Mouse (Mus musculus): ENCODE results near the gene Baz2b. TPM values are rescaled to one million over a fixed set of nuclear protein-coding genes. Genes with fewer than 3 reads are reported as not detected.

Baz2b gene
- 74.9 and 115 TPM in 2 replicates for total RNA-seq (2014; fragmentation: Nextera tagmentation)
- 76.0 and 80.2 TPM in 2 replicates for total RNA-seq (2017)

DNA sequence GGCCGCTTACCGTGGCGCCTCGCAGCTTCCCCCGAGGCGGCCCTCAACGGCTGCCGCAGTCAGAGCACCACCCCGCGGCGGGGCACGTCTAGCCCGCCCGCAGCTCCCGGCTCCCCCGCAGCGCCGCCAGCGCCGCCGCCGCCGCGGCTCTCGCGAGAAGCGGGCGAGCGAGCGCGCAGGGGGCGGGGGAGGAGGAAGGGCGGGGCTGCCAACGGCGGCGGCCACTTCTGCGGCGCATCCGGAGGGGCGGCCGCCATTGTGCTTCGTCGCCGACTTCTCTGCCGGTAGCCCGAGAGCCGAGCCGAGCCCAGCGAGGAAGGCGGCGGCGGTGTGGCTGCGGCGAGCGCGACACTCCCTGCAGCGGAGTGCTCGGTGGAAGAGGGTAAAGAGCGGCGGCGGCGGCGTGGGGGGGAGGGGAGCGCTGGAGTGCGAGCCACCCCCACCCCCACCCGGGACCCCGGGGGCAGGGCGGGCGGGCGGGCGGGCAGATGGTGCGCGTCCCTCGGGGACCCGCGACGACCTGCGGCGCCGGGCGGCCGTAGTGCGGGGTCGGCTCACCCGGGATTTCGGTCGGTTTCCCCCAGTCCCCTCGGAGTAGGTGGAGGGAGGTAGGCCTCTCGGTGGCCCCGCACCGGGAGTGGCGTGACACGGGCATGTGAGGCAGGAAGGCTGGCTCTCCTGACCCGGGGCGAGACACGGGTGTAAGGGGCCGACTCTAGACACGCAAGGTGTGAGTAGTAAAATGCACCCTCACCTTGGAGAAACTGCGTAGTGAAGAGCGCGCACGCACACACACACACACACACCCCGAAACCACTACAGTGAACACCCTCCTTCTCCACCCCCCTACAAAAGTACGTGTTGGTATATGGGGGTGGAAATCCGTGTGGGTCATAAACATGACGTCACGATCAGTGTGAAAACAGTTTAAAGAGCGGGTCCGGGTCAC, at the start of gene Baz2b, which contains the start of gene March7:
Baz2b (minus strand) TSS at position 137 of the 949 bp plus-strand sequence.
March7 (plus strand) TSS at position 185 of the 949 bp plus-strand sequence.
- ATAC-seq (replicated peaks; ENCODE audit: poor library complexity, severe bottlenecking), result peak; percentile 79

DNA sequence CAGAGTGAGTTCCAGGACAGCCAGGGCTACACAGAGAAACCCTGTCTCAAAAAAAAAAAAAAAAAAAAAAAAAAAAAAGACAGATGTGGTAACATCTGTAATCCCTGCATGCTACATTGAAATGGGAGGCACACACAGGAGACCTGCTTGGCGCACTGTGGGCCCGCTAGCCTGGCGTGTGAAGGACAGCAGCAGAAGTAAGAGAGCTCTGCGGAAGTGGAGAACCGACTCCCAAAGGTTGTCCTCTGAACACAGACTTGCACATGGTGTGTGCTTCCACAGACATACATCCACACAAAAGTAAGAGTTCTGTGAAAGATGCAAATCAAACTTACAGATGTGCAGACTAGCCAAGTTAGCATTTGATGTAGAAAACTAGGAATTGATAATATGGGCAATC, 49.5 kb upstream of the Baz2b start:
- ATAC-seq (replicated peaks; ENCODE audit: poor library complexity, severe bottlenecking), result no peak

DNA sequence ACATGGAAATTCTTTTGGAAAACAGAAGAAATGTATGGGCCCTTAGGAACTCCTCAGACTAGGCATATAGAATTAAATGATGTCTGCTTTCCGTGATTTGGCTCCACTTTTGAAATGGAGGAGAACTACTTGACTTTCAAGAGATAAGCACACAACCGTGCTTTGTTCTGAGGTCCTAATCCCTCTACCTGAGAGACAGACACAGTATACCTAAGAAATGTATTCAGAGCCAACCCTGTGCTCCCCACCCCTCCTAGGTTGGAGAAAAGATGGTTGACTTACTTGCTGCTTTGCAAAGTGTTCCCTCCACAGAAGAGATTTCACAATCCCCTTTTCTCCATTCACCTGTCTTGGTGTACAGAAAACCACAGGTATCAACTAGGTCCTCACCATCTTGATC, 47.1 kb upstream of the Baz2b start:
- ATAC-seq (replicated peaks; ENCODE audit: poor library complexity, severe bottlenecking), result no peak

DNA sequence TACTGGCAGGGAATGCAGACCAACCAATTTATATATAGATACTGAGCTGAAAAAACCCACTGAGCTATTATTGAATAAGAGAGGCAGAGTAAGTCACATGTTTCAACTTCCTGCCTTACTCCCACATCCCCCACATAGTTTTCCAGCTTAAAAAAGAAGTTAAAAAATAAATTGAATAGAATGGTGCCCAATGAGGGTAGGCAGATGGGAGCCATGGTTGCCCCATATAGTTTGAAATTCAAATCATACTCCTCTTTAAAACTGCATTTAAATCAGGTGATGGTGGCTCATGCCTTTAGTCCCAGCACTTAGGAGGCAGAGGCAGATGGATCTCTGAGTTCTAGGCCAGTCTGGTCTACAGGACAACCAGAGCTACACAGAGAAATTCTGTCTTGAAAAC, 43.9 kb upstream of the Baz2b start:
- no peak for ATAC-seq (replicated peaks; ENCODE audit: poor library complexity, severe bottlenecking)

DNA sequence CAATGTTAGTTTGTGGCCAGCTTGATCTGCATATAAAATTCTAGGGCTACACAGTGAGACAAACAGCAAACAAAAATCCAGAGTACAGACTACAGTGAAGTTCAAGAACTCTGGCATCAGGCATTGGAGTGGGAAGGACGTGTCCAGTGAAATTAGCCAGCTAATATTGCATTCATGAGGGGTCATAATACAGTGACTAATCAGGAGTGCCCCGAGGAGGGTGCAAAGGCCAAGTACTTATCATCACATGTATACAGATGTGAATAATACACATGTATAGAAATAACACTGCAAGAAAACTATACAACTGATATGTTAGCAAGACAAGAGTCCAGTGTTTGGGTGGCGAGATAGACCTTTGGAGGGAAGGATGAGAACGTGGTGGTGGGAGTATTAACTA, 43.1 kb upstream of the Baz2b start:
- ATAC-seq (replicated peaks; ENCODE audit: poor library complexity, severe bottlenecking), result no peak

DNA sequence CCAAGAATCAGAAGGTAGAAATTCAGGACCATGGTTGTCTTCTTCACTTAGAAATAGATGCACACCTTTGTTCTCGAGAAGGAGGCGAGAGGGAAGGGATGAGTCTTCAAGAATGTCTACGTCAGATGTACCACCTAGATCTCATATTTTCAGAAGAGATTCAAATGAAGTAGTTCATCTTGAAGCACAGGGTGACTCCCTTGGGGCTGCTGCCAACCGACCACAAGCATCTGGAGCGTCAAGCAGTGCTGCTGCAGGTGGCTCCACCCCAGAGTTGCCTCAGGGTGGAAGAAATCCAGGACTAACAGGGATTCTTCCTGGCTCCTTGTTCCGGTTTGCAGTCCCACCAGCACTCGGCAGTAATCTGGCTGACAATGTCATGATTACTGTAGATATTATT, 24.9 kb upstream of the Baz2b start:
- ATAC-seq (replicated peaks; ENCODE audit: poor library complexity, severe bottlenecking), result no peak

DNA sequence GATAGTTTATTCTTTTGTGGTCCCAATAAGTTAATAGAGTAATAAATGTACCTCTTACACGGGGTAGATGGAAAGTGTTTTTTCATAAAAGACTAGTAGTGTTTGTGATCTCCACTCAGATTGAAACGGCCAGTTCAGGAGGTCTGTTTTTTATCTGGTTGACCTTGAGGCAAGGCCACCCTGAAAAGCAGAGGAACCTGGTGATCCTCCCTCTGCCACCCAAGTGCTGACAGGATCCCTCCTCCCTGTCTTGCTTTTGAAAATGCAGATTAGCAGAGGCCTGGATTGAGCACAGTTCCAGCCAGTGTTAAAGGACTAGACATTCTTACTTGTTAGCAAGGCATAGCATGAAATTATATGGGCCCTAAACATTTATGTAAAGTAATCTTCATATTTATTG, 23.5 kb upstream of the Baz2b start:
- ATAC-seq (replicated peaks; ENCODE audit: poor library complexity, severe bottlenecking), result no peak

DNA sequence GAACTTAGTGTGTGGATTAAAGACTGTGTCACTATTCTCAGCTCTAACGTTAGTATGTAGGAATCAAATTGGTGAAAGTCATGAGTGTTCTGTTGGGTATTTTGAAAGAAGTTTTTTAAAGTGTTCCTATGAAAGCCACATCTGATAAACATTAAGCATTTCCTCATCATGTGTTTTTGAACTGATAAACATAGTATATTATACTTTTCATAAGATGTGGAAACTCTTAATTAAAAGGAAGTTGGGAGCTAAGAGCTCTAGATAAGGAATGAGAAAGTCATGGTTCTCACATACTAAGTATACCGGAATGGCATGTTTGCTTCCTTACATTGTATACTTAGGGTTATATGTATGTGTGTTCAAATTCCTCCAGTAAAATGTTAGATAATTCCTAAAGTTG, 20.7 kb upstream of the Baz2b start:
- ATAC-seq (replicated peaks; ENCODE audit: poor library complexity, severe bottlenecking), result peak; percentile 2; the same call in 1 of the 2 replicates

DNA sequence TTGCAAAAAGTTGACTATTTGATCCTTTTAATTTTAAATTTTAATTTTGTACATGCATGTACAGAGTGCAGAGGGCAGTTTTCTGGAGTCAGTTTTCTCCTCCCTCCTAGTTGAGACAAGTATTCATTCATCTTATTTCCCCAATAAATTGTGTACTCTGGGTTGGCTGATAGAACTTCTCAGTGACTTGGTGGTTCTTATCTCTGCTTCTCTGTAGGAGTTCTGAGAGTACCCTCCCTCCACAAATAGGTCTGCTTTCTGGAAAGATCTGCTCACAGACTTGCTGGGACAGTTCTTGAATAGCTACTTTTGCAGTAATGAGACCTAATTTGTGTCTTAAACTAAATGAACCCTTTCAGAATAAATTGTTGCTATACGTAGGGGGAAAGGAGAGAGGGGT, 18.8 kb upstream of the Baz2b start:
- no peak for ATAC-seq (replicated peaks; ENCODE audit: poor library complexity, severe bottlenecking)

DNA sequence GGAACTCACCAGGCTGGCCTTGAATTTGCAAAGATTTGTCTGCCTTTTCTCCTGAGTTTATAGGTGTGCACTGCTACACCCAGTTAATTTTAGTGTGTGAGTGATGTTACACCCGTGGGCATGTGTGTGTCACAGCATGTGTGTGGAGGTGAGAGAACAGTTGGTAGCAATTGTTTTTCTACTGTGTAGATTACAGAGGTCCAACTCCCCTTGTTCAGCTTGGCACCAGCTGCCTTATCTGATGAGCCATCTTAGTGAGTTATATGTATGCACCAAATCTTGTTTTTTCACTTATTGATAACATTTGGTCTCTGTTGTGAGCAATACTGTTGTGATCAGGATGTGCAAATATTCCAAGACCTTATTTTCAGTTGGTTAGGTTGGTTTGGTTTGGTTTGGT, 13.8 kb upstream of the Baz2b start:
- ATAC-seq (replicated peaks; ENCODE audit: poor library complexity, severe bottlenecking), result no peak

DNA sequence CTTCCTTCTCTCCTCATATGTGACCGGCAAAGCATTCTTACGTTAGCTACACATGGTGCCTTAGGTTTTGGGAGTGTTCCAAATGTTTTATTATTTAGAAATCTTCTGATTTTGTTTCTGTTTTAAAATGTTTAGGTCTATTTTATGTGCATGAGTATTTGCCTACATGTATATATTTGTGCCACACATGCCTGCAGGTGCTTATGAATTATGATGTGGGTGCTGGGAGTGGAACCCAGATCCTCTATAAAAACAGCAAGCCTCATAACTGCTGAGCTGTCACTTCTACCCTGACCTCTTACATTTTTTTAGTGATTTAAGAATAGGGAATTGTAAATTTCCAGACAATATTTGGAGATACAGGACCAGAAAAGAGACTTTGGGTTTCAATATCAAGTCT, 12.3 kb upstream of the Baz2b start:
- ATAC-seq (replicated peaks; ENCODE audit: poor library complexity, severe bottlenecking), result no peak

DNA sequence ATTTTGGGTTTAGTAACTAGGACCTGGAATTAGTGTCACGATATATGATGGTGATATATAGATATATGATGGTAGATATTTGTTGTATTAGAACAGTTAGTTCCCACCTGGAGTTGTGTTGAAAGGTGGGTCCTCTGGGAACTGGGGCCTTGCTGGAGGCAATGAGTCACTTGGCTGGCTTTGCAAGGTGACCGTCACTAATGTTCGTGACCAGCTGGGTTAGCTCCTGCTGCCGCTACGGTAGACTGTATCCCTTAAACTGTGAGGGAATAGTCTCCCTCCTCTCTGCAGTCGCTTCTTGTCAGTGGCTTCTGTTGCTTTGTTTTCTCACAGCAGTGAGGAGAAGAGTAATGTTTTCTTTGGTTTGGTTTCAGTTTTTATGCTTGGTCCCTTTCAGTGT, 11.6 kb upstream of the Baz2b start:
- no peak for ATAC-seq (replicated peaks; ENCODE audit: poor library complexity, severe bottlenecking)

DNA sequence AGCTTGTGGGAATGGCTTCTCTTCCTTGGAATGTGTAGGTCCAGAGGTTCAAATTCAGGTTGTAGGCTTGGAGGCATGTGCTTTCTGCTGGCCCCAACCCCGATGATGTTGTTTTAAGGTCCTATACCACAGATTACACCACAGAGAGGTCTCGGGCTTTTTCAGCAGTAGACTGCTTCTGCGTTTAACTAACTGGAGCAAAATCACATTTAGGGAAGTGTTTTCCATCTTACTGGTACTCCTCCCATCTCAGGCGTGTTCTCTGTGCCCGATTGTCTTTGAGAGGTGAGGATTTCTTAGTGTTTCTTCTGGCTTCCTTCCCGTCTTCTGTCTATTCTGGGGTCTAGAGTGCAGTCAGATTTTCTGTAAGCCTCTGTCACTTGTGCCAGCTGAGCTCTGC, 8.0 kb upstream of the Baz2b start:
- peak; percentile 75 for ATAC-seq (replicated peaks; ENCODE audit: poor library complexity, severe bottlenecking)

DNA sequence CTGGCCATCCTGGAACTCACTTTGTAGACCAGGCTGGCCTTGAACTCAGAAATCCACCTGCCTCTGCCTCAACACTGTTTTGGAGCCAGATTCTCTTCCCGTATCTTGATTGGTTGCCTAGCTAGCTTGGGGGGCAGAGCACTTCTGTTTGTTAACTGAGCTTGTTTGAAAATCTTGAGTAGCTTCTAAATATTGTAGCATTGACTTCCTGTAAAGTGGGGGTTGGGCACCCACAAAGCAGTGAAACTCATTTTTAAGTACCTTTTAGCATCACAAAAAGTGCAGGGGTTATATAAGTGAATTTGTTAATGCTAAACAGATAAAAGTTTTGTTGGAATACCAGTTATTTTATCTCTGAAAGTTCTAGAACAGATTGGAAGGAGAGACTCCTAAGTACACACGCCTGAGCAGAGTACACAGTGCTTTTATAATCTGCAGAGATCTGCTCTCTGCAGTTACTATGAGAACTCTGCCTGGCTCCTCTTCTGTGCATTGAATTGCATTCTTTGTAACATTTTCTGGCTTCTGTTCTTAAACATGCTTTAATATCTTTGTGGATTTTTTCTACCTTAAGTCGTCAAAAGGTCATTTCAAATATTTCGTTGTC, 7.0 kb upstream of the Baz2b start:
- ATAC-seq (replicated peaks; ENCODE audit: poor library complexity, severe bottlenecking), result no peak

DNA sequence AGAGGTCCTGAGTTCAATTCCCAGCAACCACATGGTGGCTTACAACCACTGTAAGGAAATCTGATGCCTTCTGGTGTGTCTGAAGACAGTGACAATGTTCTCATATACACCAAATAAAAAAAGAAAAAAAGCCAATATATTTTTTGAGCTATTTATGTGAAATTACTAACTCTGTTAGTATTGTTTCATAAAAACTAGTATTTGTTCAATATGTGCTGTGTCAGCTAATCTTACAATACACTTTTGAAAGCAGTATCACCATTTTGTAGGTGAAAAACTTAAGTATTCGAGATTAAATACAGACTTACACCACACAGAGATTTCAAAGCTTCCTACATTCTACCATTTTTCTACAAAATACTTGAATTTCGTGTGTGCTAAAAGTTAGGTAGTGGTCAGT, 5.0 kb upstream of the Baz2b start:
- no peak for ATAC-seq (replicated peaks; ENCODE audit: poor library complexity, severe bottlenecking)

DNA sequence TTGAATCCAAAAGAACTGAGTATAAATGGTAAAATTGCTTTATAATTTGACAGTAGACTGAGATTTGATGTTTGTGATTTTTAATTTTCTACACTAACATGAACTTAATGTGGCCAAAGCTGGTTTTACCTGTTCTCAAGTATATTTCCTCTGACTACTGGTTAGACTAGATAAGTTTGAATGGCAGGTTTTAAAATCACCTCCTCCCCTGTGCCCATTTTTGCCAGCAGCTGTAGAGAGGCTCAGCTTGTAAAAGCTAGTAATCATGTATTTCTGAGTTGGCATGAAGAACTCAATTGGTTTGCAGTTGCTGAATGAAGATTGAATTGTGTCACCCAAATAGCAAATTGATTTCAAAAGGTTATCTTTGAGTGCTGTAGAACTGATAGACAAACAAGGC, 2.8 kb upstream of the Baz2b start:
- no peak for ATAC-seq (replicated peaks; ENCODE audit: poor library complexity, severe bottlenecking)

DNA sequence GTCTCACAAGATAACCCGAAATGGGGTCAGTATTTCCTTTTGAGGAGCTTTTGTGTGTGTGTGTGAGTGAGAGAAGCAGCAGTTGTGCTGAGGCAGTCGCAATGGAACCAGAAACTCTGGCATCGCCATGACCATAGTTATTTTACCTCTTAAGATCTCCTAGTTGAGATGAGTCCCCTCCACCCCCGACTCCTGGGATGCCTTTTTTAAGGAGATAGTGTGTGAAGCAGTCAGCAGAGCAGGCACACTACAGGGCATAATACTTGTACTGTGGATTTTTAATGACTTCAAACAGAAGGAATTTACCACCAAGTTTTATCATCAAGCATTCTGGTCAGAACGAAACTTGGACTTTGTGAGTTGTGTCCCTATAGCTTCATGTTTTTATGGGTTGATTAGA, 1.2 kb upstream of the Baz2b start:
- no peak for ATAC-seq (replicated peaks; ENCODE audit: poor library complexity, severe bottlenecking)

DNA sequence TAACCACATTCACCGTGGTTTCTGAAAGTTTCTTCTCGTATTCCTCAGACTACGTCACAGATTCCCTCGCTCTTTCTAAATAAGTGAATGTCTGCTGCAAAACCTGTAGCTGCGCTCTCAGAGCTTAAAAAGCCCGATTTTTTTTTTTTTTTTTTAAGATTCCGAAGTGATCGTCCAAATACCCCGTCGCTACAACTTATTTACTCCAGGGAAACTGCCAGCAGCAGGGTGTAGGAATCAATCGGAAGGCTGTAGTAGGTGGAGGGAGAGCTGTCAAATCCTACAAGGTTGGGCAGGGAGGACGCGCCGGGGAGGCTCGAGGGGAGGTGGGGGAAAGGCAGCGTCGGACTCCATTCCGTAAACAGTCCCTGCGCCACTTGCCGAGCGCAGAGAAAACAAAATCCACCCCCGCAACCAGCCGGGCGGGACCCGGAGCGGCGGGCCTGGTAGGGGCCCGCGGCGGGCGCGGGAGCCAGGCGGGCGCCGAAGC, 472 bp downstream of the Baz2b start:
- ATAC-seq (replicated peaks; ENCODE audit: poor library complexity, severe bottlenecking), result 0 out of 2 replicates have a peak, but pooled peaks have one; percentile 10

DNA sequence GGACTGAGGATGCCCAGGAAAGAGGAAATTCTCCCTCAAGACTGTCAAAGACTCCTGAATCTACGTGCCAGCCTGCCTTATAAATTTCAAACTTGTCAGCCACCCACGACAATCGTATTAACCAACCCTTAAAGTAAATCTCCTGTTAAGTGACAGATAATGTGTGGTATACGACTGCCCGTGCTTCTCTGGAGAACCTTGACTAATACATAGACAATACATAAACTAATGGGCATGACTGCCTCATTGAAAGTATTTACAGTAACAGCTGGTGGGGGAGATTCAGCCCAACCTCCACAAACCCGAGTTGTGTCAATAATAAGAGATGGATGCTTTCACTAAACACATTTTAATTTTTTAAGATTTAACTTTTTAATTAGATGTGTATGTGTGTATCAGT, 3.8 kb downstream of the Baz2b start:
- no peak for ATAC-seq (replicated peaks; ENCODE audit: poor library complexity, severe bottlenecking)

DNA sequence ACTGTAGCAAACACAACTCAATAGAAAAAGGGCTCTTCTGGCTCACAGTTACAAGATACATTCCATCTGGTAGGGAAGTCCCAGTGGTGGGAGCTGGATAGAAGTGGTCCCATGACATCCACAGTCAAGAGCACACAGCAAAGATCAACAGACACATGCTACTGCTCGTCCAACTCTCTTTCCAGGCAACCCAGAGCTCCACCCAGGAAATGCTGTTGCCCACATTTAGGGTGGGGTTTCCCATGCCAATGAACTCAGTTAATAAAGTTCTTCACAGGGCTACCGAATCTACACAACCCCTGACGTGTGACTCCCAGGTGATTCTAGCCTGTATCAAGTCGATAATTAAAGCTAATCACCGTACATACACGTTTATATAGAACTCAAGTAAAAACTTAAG, 5.5 kb downstream of the Baz2b start:
- peak; percentile 43 for ATAC-seq (replicated peaks; ENCODE audit: poor library complexity, severe bottlenecking)

DNA sequence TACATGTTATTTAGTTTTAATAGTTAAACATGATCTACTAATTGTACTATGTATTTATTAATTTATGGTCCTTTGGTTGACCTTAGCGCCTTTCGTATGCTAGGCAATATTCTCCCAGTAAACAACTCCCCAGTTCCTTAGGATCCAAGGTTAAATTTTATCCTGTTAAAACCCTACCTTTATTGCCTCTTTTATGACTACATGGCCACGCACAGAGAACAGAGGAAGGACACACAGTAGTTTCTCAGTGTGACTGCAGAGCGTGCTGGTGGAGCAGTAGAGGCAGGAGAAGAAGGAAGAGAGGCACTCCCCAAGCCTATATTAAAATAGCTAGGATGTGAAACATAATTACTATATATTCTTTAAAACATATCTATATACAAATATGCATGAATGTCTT, 5.9 kb downstream of the Baz2b start:
- ATAC-seq (replicated peaks; ENCODE audit: poor library complexity, severe bottlenecking), result no peak

Measured in granulocyte monocyte progenitor cell, adult 5-6 weeks (primary cell).